Mouse (Mus musculus): ENCODE data around the gene Vps36.

- no peak for TF ChIP-seq CTCF (IDR thresholded peaks at IDR 0.05 in 2 of 3, conservative IDR thresholded peaks at IDR 0.05 in 1 of 3; ENCODE audit: control insufficient read depth in 1 of 3, insufficient read depth in 1 of 3, low read depth in 2 of 3, low read length in 3 of 3, poor library complexity in 1 of 3, severe bottlenecking in 1 of 3)
- no peak for TF ChIP-seq TBP (IDR thresholded peaks at IDR 0.05; ENCODE audit: low read depth, low read length)
- TF ChIP-seq MYC (IDR thresholded peaks at IDR 0.05; ENCODE audit: low read depth, low read length): no peak
- TF ChIP-seq EP300 (IDR thresholded peaks at IDR 0.05; ENCODE audit: low read depth in 1 of 2, low read length in 2 of 2): no peak
- no peak for TF ChIP-seq GATA1 (IDR thresholded peaks at IDR 0.05; ENCODE audit: low read depth, low read length)
- TF ChIP-seq ZC3H11A (IDR thresholded peaks at IDR 0.05; ENCODE audit: low read depth, low read length): no peak
- TF ChIP-seq E2F4 (IDR thresholded peaks at IDR 0.05; ENCODE audit: borderline replicate concordance, low read depth, low read length): no peak
- no peak for TF ChIP-seq POLR2A (IDR thresholded peaks at IDR 0.05; ENCODE audit: control insufficient read depth in 1 of 2, insufficient read depth in 1 of 2, low read depth in 1 of 2, low read length in 2 of 2, poor library complexity in 1 of 2)
- TF ChIP-seq RCOR1 (IDR thresholded peaks at IDR 0.05; ENCODE audit: low read depth, low read length): no peak
- no peak for TF ChIP-seq ZNF384 (IDR thresholded peaks at IDR 0.05; ENCODE audit: low read depth, low read length)
These were observed 28.2 kb upstream of the Vps36 start for GRCm38 (mm10) chr8:22164431-22164830.

All from MEL (cell line).